9 mouse cellular contexts compared by ENCODE assay signal in the genomic region with DNA sequence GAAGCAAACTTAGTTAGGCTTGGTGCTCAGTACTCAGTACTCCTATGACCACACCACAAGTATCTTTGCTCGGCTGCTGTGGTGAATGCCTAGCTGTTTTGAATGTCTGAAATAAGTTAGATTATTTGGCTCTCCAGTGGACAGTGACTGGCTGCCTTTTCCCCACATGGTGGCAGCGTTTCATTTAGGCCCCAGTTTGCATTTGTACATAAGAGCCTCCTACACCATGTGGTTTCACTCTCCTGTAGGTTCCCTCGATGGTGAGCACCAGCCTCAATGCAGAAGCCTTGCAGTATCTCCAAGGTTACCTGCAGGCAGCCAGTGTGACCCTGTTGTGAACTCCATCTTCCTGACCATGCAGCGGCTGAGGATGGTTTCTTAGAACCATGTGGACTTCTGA. TPM values are rescaled to one million over a fixed set of nuclear protein-coding genes. Genes with fewer than 3 reads are reported as not detected.
DNase-seq lines count a peak whose midpoint lies in the region; ATAC-seq lines count a peak whose summit lies in the region.
"Had no signal": no experiment of that assay in that cellular context is flagged by ENCODE, and none has a peak within 500 bp of the region (broad histone marks: within the 10 kb centered on the region; RNA-seq: fewer than 3 reads in every experiment).

No protein-coding gene starts in this region.

- WGBS in hindbrain, embryonic 10.5 days: 70% methylated on average over 4 of the region's 4 CpGs
- 64% methylated on average over 4 of the region's 4 CpGs for WGBS in hindbrain, embryonic 13.5 days
- 65% methylated on average over 4 of the region's 4 CpGs for WGBS in liver, embryonic 12.5 days (ENCODE audit: insufficient replicate concordance)
- WGBS in forebrain, embryonic 12.5 days: 77% methylated on average over 4 of the region's 4 CpGs

- H3K9me3 ChIP-seq in hindbrain, embryonic 10.5 days: no peaks in the 10 kb centered on the region
- no peaks in the 10 kb centered on the region for H3K9me3 ChIP-seq in hindbrain, embryonic 13.5 days
- H3K9me3 ChIP-seq in liver, embryonic 12.5 days (replicated peaks): no peaks in the 10 kb centered on the region
- H3K9me3 ChIP-seq in forebrain, embryonic 12.5 days: no peaks in the 10 kb centered on the region
- H3K9me3 ChIP-seq: limb, embryonic 13.5 days had no signal

- no peaks in the 10 kb centered on the region for H3K27me3 ChIP-seq in hindbrain, embryonic 10.5 days (ENCODE audit: insufficient read depth, poor library complexity, severe bottlenecking)
- no peaks in the 10 kb centered on the region for H3K27me3 ChIP-seq in hindbrain, embryonic 13.5 days
- no peaks in the 10 kb centered on the region for H3K27me3 ChIP-seq in liver, embryonic 12.5 days (replicated peaks)
- H3K27me3 ChIP-seq in forebrain, embryonic 12.5 days: no peaks in the 10 kb centered on the region
- H3K27me3 ChIP-seq: limb, embryonic 13.5 days had no signal

- H3K9ac ChIP-seq in hindbrain, embryonic 13.5 days: no peak overlapping the region
- H3K9ac ChIP-seq in liver, embryonic 12.5 days: no peak overlapping the region
- no peak overlapping the region for H3K9ac ChIP-seq in forebrain, embryonic 12.5 days
- H3K9ac ChIP-seq: limb, embryonic 13.5 days had no signal

- no peak for ATAC-seq in hindbrain, embryonic 13.5 days (ENCODE audit: low FRiP score)
- peak; percentile 21; the same call in 1 of the 2 replicates for ATAC-seq in liver, embryonic 12.5 days
- ATAC-seq in forebrain, embryonic 12.5 days (ENCODE audit: low FRiP score): no peak

- DNase-seq in hindbrain, embryonic 10.5 days (ENCODE audit: low spot score): peak; percentile 19
- peak; percentile 28 for DNase-seq in CD4-positive helper T cell, adult 2 months (ENCODE audit: low read depth, low spot score)
- DNase-seq in embryo, embryonic 10 days (ENCODE audit: low spot score): peak; percentile 57
- no peak for DNase-seq in c-Kit-positive CD71-positive TER-119-positive erythroid progenitor cells, embryonic 14.5 days (ENCODE audit: low spot score)
- no peak for DNase-seq in adrenal gland, adult 18-20 months (ENCODE audit: low spot score in 2 of 2)

- no peak overlapping the region for H3K27ac ChIP-seq in hindbrain, embryonic 10.5 days
- H3K27ac ChIP-seq in hindbrain, embryonic 13.5 days: no peak overlapping the region
- H3K27ac ChIP-seq in liver, embryonic 12.5 days: no peak overlapping the region
- no peak overlapping the region for H3K27ac ChIP-seq in forebrain, embryonic 12.5 days
- H3K27ac ChIP-seq: limb, embryonic 13.5 days had no signal

- no peak overlapping the region for H3K4me3 ChIP-seq in hindbrain, embryonic 10.5 days
- H3K4me3 ChIP-seq in hindbrain, embryonic 13.5 days: no peak overlapping the region
- H3K4me3 ChIP-seq in liver, embryonic 12.5 days: no peak overlapping the region
- H3K4me3 ChIP-seq in forebrain, embryonic 12.5 days (replicated peaks): no peak overlapping the region
- H3K4me3 ChIP-seq: limb, embryonic 13.5 days had no signal

- no peaks in the 10 kb centered on the region for H3K4me1 ChIP-seq in hindbrain, embryonic 10.5 days (replicated peaks)
- H3K4me1 ChIP-seq in hindbrain, embryonic 13.5 days (replicated peaks): no peaks in the 10 kb centered on the region
- H3K4me1 ChIP-seq in liver, embryonic 12.5 days: no peaks in the 10 kb centered on the region
- no peaks in the 10 kb centered on the region for H3K4me1 ChIP-seq in forebrain, embryonic 12.5 days
- H3K4me1 ChIP-seq: limb, embryonic 13.5 days had no signal

- H3K36me3 ChIP-seq in hindbrain, embryonic 10.5 days: peaks cover 100% of the 10 kb centered on the region
- peaks cover 89% of the 10 kb centered on the region for H3K36me3 ChIP-seq in hindbrain, embryonic 13.5 days
- peaks cover 99% of the 10 kb centered on the region for H3K36me3 ChIP-seq in liver, embryonic 12.5 days
- H3K36me3 ChIP-seq in forebrain, embryonic 12.5 days (replicated peaks): peaks cover 95% of the 10 kb centered on the region

- H3K4me2 ChIP-seq in hindbrain, embryonic 13.5 days: no peak overlapping the region
- H3K4me2 ChIP-seq in liver, embryonic 12.5 days: no peak overlapping the region
- no peak overlapping the region for H3K4me2 ChIP-seq in forebrain, embryonic 12.5 days
- H3K4me2 ChIP-seq: limb, embryonic 13.5 days had no signal

RNA-seq across cellular contexts. Expression of gene Cse1l, which starts 39.6 kb away (rescaled TPM):
- 165 and 190 TPM in 2 replicates for polyA plus RNA-seq in hindbrain, embryonic 10.5 days (2016; fragmentation: Nextera tagmentation; extraction: Ambion mirVana)
- 96.4 and 98.9 TPM in 2 replicates for polyA plus RNA-seq in hindbrain, embryonic 13.5 days (2015; fragmentation: Nextera tagmentation; extraction: Ambion mirVana)
- polyA plus RNA-seq in liver, embryonic 12.5 days (2016; fragmentation: Nextera tagmentation; extraction: Ambion mirVana): 108 and 109 TPM in 2 replicates
- 10 to 100 TPM; 58.7 to 71.4 TPM for total RNA-seq in adrenal gland, adult 18-20 months (2021)
- 173 and 188 TPM in 2 replicates for polyA plus RNA-seq in forebrain, embryonic 12.5 days (2016; fragmentation: Nextera tagmentation; extraction: Ambion mirVana)

RNA-seq across cellular contexts. Expression of gene Stau1, which starts 50.6 kb away (rescaled TPM):
- polyA plus RNA-seq in hindbrain, embryonic 10.5 days (2016; fragmentation: Nextera tagmentation; extraction: Ambion mirVana): 89.6 and 91.9 TPM in 2 replicates
- 109 and 113 TPM in 2 replicates for polyA plus RNA-seq in hindbrain, embryonic 13.5 days (2015; fragmentation: Nextera tagmentation; extraction: Ambion mirVana)
- 36.1 and 37.7 TPM in 2 replicates for polyA plus RNA-seq in liver, embryonic 12.5 days (2016; fragmentation: Nextera tagmentation; extraction: Ambion mirVana)
- 10 to 100 TPM; 68.4 to 76.3 TPM for total RNA-seq in adrenal gland, adult 18-20 months (2021)
- polyA plus RNA-seq in forebrain, embryonic 12.5 days (2016; fragmentation: Nextera tagmentation; extraction: Ambion mirVana): 121 and 125 TPM in 2 replicates

Comparison
In these comparisons a context has a peak if more than half of its experiments do, and no peak if none do; other contexts are left out.
1. DNase-seq: peak in hindbrain, embryonic 10.5 days (single experiment), CD4-positive helper T cell, adult 2 months (single experiment) and embryo, embryonic 10 days (single experiment); none in c-Kit-positive CD71-positive TER-119-positive erythroid progenitor cells, embryonic 14.5 days (single experiment) and adrenal gland, adult 18-20 months (0 of 2).